Mouse (Mus musculus) stomach, postnatal 0 days (tissue): ENCODE measurements around the gene Acbd3. TPM values are rescaled to one million over a fixed set of nuclear protein-coding genes. Genes with fewer than 3 reads are reported as not detected.
A peak's percentile ranks its signal among the peaks of the same experiment; 100 is the strongest.

Experiments
- ATAC-seq: fragments of 200-750 bp; cut with Nextera tagmentation; 2 replicates; pipeline ENCODE4 v1.8.0; 2017; ENCODE audit not compliant: low FRiP score, low TSS enrichment
- DNase-seq: peaks from one replicate; pipeline ENCODE4 v3.0.0-alpha.2; 2016; ENCODE audit warnings: low spot score
- H3K27ac ChIP-seq: fragments of 300-500 bp; sonication (generic); replicated peaks from 2 replicates; pipeline ENCODE4 v1.5.1; 2014; ENCODE audit warnings: mild to moderate bottlenecking, control low read depth
- H3K27me3 ChIP-seq: fragments of 300-500 bp; sonication (generic); 2 replicates; pipeline ENCODE4 v1.6.1; 2014; ENCODE audit warnings: low read length; ENCODE audit not compliant: control insufficient read depth, insufficient read depth
- H3K36me3 ChIP-seq: fragments of 300-500 bp; sonication (generic); 2 replicates; pipeline ENCODE4 v1.6.1; 2014; ENCODE audit warnings: low read length, mixed read lengths; ENCODE audit not compliant: control insufficient read depth, insufficient read depth
- H3K4me1 ChIP-seq: fragments of 300-500 bp; sonication (generic); replicated peaks from 2 replicates; pipeline ENCODE4 v1.6.1; 2014; ENCODE audit warnings: antibody characterized with exemption; ENCODE audit not compliant: control insufficient read depth, insufficient read depth
- H3K4me2 ChIP-seq: fragments of 300-500 bp; sonication (generic); replicated peaks from 2 replicates; pipeline ENCODE4 v1.6.1; 2014; ENCODE audit warnings: low read depth, mild to moderate bottlenecking, control low read depth, moderate library complexity
- H3K4me3 ChIP-seq: fragments of 300-500 bp; sonication (generic); 2 replicates; pipeline ENCODE4 v1.5.1; 2014; ENCODE audit warnings: low read depth, low read length, control low read depth
- H3K9ac ChIP-seq: fragments of 300-500 bp; sonication (generic); 2 replicates; pipeline ENCODE4 v1.6.1; 2014; ENCODE audit warnings: mild to moderate bottlenecking, low read length, control low read depth, mixed read lengths
- H3K9me3 ChIP-seq: fragments of 300-500 bp; sonication (generic); 2 replicates; pipeline ENCODE4 v1.6.1; 2016; ENCODE audit warnings: low read length; ENCODE audit not compliant: control insufficient read depth
- CTCF ChIP-seq: IDR thresholded peaks from 2 replicates; pipeline ENCODE4 v1.5.1; 2016; ENCODE audit warnings: antibody characterized with exemption, low read depth, mild to moderate bottlenecking, moderate library complexity
- EP300 ChIP-seq: optimal IDR thresholded peaks from 2 replicates; pipeline ENCODE3; 2016; ENCODE audit warnings: antibody characterized with exemption
- WGBS: fragments of 180-500 bp; shearing (Covaris S2); extraction: QIAGEN DNeasy Blood & Tissue Kit; methylation state at CpG from one replicate; pipeline ENCODE4 v1.1.7; 2014; 5-methylcytosine and 5-hydroxymethylcytosine counted together
- polyA plus RNA-seq: library from polyadenylated mRNA; unstranded; fragments of >200 nt; fragmentation: Nextera tagmentation; extraction: Ambion mirVana; gene quantifications from 2 replicates; pipeline ENCODE4 v1.2.1, GENCODE M21; 2015

Acbd3 gene
- polyA plus RNA-seq, 1 experiment from 2014 or later: 16.7 TPM

DNA sequence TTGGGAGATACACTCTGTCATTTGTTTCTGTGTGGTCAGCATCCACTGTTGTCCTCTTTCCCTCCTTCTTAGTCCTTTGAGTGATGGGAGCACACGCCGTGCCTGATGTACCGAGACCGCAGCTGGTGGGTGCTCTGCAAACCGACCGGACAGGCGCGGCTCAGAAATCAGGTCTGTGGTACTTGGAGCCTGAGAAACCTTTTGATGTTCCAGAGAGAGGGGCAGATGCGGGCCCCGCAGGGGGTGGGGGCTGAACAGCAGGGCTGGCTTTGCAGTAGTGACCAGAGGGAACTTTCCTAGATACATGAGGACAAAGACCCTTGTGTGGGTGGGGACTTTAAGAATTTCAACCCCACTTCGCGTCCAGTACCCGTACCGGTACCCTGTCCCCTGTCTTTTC is 37.5 kb downstream of the Acbd3 start:
- peak overlapping the region; percentile 54 for H3K9ac ChIP-seq
- H3K27me3 ChIP-seq: no peaks in the 10 kb centered on the region
- peak; percentile 32 for DNase-seq
- H3K9me3 ChIP-seq: no peaks in the 10 kb centered on the region
- H3K4me3 ChIP-seq: peak overlapping the region; percentile 39
- no peak for ATAC-seq
- H3K36me3 ChIP-seq: no peaks in the 10 kb centered on the region
- peak overlapping the region; percentile 82 for H3K4me2 ChIP-seq
- H3K27ac ChIP-seq: no peak overlapping the region; the same call in 1 of the 2 replicates
- WGBS: 12% methylated on average over 14 of the region's 14 CpGs
- TF ChIP-seq CTCF (no peak), EP300 (no peak)
- H3K4me1 ChIP-seq: no peaks in the 10 kb centered on the region; the same call in 1 of the 2 replicates

DNA sequence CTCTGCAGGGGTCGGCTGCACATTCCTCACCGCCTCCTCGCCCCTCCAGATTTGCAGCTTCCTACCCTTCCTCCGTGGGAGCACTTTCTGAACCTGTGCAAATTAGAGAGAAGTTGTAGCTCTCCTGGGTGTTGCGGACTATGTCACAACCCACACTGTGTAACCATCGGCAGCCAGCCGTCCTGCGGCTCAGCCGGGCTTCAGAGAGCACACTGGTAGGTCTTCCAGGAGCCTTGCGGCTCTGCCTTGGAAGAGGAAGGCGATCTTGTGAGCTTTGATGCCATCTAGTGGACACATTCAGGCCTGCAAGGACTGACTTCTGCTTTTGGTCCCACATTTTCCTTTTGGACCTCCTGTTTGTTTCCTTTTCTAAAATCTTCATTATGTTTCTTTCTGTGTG is 38.0 kb downstream of the Acbd3 start:
- Histone ChIP-seq H3K9ac (peak overlapping the region; percentile 54), H3K4me2 (peak overlapping the region; percentile 82), H3K4me1 (no peaks in the 10 kb centered on the region; the same call in 1 of the 2 replicates), H3K4me3 (peak overlapping the region; percentile 39), H3K27ac (no peak overlapping the region), H3K36me3 (no peaks in the 10 kb centered on the region), H3K27me3 (no peaks in the 10 kb centered on the region), H3K9me3 (no peaks in the 10 kb centered on the region)
- DNase-seq (peak; percentile 86), ATAC-seq (peak; percentile 68)
- WGBS: 3% methylated on average over 11 of the region's 11 CpGs
- TF ChIP-seq CTCF: peak; percentile 97
- no peak for TF ChIP-seq EP300

DNA sequence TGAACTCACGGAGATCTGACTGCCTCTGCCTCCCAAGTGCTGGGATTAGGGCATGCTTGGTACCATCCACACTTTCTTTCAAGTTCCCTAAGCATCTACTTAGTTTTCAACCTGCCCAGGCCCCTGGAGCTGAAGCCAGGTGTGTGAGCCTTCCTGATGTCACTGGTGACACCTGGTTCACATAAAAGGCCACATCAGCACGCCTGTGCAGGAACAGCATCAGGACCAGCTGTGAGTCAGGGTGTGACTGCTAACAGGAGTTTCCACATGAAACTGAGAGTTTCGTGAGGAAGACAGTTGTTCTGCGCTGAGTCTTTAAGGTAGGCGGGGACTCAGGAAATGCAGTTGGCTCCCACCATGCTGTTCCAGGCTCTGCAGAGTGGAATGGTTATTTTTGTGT is 39.5 kb downstream of the Acbd3 start:
- Histone ChIP-seq H3K9ac (no peak overlapping the region), H3K27me3 (no peaks in the 10 kb centered on the region), H3K4me2 (no peak overlapping the region), H3K9me3 (no peaks in the 10 kb centered on the region), H3K36me3 (no peaks in the 10 kb centered on the region), H3K4me1 (no peaks in the 10 kb centered on the region; the same call in 1 of the 2 replicates), H3K27ac (no peak overlapping the region), H3K4me3 (no peak overlapping the region)
- no peak for TF ChIP-seq EP300
- no peak for TF ChIP-seq CTCF
- 84% methylated on average over 5 of the region's 5 CpGs for WGBS
- ATAC-seq (no peak), DNase-seq (no peak)

DNA sequence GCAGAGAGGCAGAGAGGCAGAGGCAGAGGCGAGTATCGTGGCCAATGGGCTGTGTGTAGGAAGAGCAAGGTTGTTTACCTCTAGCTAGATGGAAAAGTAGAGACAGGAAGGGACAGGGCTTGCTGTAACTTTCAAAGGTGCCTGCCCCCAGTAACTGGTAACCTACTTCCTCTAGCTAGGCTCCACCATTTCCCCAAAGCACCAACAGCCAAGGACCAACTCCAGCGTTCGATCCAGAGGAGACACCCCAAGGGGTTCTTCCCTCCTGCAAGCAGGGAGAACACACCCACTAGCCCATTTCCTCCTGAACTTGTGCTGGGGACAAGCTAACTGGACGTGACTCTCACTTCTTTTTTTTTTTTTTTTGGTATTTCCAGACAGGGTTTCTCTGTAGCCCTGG is 40.7 kb downstream of the Acbd3 start:
- no peak for DNase-seq
- Histone ChIP-seq H3K36me3 (no peaks in the 10 kb centered on the region), H3K4me2 (no peak overlapping the region), H3K4me3 (no peak overlapping the region), H3K9me3 (no peaks in the 10 kb centered on the region), H3K27me3 (no peaks in the 10 kb centered on the region), H3K9ac (no peak overlapping the region), H3K4me1 (no peaks in the 10 kb centered on the region; the same call in 1 of the 2 replicates), H3K27ac (no peak overlapping the region)
- WGBS: 59% methylated on average over 5 of the region's 5 CpGs
- ATAC-seq: no peak
- TF ChIP-seq CTCF (no peak), EP300 (no peak)

DNA sequence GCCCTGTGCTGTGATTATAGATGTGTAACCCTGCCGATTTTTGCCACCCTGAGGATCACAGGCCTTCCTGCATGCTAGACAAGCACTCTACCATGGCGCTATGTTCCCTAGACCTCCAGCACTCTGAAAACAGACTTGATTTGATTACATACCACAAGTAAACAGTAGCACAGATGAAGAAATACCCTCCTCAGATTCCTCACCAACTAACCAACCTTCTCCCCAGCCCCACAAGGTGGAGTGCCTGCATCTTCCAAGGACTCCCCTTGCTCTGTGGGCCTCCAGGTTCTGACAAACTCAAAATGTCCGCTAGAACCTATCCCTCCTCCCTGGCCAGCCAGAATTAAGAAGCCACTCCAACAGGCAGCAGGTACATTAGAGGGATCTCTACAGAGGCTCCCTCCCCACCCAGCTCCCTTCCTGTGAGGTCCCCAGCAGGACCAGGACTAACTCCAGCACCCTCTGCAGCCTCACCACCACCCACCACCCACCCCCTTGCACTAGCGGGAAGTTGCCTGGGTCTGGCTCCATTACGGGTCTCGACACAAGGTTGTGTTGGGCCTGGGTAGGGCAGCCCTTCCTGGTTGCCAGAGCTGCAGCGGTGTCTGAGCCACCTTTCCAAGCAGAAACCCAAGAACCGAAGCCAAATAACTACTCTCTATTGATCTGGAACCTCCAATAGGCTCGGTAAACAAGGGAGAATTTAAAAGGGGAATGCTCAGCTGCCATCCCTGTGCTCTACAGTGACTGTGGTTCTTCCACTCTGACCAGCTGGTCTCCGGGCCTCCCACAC is 41.9 kb downstream of the Acbd3 start:
- no peak for TF ChIP-seq EP300
- TF ChIP-seq CTCF: peak; percentile 40; the same call in 1 of the 2 replicates
- ATAC-seq: peak; percentile 22
- peak overlapping the region; percentile 71 for H3K4me2 ChIP-seq

More for the DNA sequence above, 41.9 kb downstream of the Acbd3 start:
- no peaks in the 10 kb centered on the region for H3K27me3 ChIP-seq
- no peaks in the 10 kb centered on the region; the same call in 1 of the 2 replicates for H3K4me1 ChIP-seq
- peak overlapping the region; percentile 53 for H3K4me3 ChIP-seq
- 18% methylated on average over 10 of the region's 10 CpGs for WGBS
- peak overlapping the region; percentile 67 for H3K9ac ChIP-seq
- peak overlapping the region; percentile 78 for H3K27ac ChIP-seq
- DNase-seq: peak; percentile 47
- H3K36me3 ChIP-seq: no peaks in the 10 kb centered on the region
- no peaks in the 10 kb centered on the region for H3K9me3 ChIP-seq
